Mouse (Mus musculus) left cerebral cortex, postnatal 25 days (tissue): Measurements from ENCODE around the gene Arid5b. TPM values are rescaled to one million over a fixed set of nuclear protein-coding genes. Genes with fewer than 3 reads are reported as not detected.
"Not testable (repeated sequence)": the region's sequence is repeated elsewhere in the genome, so short reads cannot be mapped to it uniquely, and the experiment has no call there.

Source experiments
- DNase-seq, 2 experiments: peaks; one replicate each; pipeline ENCODE4 v3.0.0; 2022; ENCODE audit warnings: low spot score in 2 of 2, mixed read lengths in 1 of 2
- intact Hi-C: fragments of 180-260 bp; cut with DNase I; formaldehyde crosslinking; loops from one replicate; pipeline ENCODE4 v1.15.1; 2025
- total RNA-seq, 2 experiments: library from RNA; stranded (reverse); gene quantifications; 2 replicates each; pipeline ENCODE4 v1.2.3; 2021

Gene Arid5b
- total RNA-seq, 2 experiments from 2014 or later = 27.8 to 29.7 TPM

DNA sequence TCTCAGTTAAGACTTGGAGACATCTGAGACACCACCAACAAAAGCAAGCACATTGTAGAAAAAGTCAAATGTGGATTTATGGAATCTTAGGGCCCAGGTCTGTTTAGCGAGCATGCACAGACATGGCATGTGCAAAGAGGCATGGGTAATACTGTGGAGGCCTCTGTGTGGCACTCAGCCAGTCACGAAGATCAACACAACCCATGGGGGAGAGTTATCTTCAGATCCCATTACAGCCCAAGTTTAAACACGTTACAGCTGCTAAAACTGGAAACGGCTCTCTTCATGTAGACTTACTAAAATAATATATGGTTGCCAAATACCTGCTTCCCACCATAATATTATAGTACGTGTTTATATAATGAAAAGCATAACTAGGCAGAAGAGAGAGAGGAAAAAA, 174.6 kb downstream of the Arid5b start:
- peak in 1 of 2 experiments; percentile 69 for DNase-seq
- intact Hi-C loops = loop anchor here (5.0 kb wide), 1 partner anchor 33 kb away; no protein-coding TSS in a partner anchor

DNA sequence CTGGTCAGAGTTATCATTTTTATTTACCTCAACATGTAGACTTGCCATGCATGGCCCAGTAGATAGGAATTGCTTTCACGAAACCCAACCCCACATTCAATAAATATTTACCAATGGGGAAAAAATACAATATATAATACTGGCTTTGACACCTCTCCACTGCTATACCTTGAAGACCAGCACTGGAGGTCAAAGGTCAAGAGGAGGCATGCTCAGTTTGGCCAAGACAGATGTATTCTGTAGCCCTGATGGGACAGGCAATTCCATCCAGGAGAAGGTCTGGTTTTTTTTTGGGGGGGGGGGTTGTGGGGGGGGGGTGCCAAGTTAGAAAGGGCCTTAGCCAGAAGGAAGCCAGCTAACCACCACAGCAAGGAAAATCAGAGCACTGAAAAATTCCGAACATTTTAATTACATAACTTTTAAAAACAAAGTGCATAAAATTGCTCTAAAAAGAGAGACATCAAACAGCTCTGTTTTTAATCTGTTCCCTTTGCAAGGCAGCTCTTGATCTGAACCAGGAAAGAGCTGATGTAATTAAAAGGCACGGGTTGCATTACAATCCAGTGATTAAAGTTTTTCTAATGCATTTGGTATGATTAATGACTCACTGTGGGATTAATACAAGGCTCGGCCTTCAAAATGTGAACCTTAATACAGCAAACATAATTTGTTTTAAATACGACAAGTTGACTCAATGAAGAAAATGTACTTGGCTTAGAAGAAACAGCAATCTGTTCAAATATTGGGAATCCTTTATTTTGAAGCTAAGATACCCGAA, 175.3 kb downstream of the Arid5b start:
- intact Hi-C loops = loop anchor here (5.0 kb wide), 1 partner anchor 34 kb away; no protein-coding TSS in a partner anchor
- no peak for DNase-seq

DNA sequence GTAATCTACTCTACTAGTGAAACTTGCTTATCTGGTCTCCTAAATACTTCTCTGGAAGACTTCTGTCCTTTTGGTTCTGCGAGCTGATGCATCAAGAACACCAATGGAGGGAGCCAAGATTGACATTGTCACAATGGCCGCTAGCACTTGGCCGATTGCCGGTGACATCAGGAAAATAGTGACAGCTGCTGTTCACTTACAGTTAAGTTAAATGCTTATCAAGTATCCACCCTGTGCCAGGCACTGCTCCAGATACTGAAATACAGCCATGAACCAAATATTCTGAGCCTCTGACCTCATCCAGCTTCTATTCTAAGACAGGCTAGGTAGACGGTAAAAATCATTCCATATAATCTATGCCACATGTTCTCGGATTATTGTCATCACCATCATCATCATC, 176.0 kb downstream of the Arid5b start:
- intact Hi-C loops = loop anchor here (5.0 kb wide), 1 partner anchor 35 kb away; no protein-coding TSS in a partner anchor

DNA sequence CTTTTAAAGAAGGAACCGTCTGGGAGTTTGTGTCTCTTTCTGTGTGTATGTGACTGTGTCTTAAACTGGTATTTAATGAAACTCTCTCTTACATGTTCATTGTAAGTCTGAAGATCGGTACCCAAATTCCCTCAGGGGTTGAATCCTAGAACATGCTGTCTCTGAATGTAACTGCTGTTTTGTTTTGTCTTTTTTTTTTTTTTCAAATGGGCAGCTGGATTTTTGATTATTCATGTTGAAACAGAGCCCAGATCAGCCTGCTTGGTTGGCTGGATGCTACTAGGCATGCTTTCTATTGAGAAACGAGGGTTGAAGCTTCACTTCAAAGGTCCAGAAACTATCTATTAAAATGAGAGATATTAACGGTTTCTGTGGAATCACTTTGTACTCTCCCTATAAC, 177.3 kb downstream of the Arid5b start:
- intact Hi-C loops = loop anchor here (5.0 kb wide), 1 partner anchor 36 kb away; no protein-coding TSS in a partner anchor
- DNase-seq = no peak

More for the DNA sequence above, 176.0 kb downstream of the Arid5b start:
- no peak for DNase-seq

DNA sequence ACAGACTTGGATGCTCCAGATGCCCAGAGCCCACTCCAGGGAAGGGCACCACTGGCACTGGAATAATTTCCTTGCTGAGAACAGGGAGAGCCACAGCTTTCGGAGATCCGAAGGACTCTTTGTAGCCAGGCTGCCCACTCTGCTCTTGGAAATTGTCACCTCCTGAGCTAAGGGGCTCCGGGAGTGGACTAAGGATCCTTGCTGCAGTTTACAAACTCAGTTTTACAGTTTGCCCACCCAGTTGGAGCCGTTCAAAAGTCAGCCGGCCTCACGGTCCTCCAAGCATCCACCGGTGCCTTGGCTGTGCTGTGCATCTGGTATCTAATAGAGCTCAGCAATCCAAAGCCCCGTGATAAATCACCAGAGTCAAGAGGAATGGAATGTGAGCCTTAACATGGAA, 178.0 kb downstream of the Arid5b start:
- no peak for DNase-seq

DNA sequence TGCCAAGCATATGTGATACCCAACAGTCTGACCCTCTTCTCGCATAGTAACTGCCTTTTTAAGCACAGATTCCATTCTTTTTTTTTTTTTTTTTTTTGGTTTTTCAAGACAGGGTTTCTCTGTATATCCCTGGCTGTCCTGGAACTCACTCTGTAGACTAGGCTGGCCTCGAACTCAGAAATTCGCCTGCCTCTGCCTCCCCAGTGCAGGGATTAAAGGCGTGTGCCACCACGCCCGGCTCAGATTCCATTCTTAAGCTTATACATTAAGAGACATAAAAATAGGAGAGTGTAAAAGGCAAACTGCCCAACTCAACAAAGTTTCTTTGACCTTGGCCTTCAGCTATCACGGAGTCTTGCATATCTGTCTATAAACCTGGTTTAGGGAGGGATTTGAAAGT, 178.7 kb downstream of the Arid5b start:
- not testable (repeated sequence) for DNase-seq
- intact Hi-C loops = loop anchor here (5.0 kb wide), 1 partner anchor 38 kb away; no protein-coding TSS in a partner anchor

More for the DNA sequence above, 178.0 kb downstream of the Arid5b start:
- intact Hi-C loops = loop anchor here (5.0 kb wide), 1 partner anchor 37 kb away; no protein-coding TSS in a partner anchor

DNA sequence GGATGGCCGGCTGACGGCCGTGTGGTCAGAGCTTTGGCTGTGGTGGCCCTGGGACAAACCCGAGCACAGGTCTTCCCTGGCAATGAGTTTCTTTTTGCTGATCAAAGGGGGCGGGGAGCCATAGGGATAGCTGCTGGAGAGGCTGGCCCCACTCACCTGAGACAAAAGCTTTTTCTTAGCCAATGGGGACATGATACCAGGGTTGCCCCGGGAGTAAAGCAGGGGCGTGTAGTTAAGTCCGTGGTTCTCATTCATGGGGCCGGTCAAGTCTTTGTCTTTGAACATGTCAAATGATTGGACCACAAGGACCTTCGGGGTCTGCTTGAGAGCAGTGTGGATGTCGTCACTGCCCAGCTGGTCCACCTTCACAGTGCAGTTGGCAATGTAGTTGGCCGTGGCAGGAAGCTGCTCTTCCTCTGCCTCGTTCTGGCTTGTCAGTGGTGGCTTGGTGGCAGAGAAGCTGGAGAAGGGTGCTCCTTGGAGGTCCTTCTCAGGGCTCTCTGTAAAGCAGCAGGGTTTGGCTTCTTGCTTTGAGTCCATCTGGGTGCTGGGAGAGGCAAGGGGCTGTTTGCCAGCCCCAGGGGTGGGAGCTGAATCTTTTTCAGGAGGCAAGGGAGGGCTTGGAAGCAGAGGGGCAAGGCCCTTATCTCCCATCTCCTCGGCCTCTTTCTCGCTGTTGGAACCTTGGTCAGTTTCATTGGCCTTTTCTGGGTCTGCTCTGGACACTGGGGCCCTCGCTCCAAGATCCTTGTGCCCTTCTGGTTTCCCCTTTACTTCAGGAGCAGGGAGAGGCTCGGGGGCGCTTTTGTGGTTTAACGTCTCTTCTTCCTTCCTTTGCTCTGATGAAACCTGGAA, 180.5 kb downstream of the Arid5b start:
- DNase-seq = no peak
- intact Hi-C loops = no loop called here

DNA sequence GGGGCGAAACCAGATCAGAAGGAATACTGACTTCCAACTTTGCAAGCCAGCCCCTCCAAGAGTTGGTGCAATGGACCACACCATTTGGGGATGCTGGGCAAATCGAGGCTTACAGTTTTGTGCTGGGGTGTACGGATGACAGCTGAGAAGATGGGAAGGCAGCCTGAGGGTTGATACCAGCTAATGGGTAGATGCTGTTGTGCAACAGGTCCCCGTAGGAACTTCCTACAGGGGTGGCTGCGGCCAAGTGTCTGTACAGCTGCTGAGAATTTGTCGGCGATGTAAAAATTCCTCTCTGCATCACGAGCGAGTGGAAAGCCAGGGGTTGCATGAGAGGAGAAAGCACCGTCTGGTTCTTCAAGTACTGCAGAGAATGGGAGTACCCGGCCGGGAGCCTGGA, 182.1 kb downstream of the Arid5b start:
- intact Hi-C loops = no loop called here
- DNase-seq = no peak

DNA sequence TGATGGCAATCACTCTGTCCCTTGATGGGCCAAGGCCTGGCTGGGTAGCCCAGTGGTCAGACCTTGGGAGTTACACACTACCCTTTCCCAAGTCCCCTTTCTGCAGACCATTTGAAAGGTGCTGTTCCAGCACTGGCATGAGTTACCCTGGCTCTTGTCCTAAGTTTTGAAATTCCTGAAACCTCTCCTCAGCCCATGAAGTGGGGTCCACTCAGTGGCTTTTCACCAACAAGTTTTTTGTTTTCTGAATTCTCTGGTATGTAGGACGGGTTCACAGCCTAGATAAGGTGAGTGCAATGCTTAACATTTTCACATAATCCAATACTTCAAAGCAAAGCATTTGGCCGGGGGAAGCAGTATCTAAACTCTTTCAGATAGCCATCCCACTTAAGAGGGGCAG, 183.4 kb downstream of the Arid5b start:
- no peak for DNase-seq
- intact Hi-C loops = no loop called here

DNA sequence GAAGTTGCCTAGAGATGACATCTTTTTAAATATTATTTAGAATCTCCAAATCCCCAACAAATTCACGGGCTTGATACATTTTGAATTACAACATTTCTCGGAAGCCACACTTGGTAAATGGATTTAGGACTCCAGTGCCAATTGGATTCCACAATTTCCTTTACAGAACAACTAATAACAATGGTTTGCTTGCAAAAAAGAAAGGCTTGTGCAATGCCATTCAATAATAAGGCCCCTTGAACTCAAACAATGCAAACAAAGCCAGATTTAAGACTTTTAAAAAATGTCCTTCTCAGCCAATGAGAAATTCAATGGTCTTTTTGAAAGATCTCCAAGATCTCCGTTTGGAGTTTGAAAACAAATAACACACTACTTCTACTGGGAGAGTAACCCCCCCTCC, 185.0 kb downstream of the Arid5b start:
- DNase-seq = no peak
- intact Hi-C loops = no loop called here

DNA sequence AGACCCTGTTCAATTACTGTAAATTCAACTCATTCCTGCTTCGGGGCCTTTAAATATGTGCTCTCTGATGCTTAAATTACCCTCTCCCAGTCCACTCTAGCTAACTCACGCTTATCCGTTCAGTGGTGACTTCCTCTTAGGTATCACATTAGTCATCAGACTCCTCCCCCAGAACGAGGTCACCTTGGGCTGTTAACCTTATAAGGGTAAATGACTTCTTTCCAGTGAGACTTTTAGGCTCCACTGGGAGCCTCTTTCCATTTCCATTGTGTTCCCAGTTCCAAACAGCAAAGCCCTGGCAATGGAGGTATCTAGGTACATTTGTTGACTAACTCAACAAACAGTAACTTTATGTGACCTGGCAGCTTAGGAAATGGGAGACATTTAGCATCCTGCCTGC, 186.7 kb downstream of the Arid5b start:
- no peak for DNase-seq
- intact Hi-C loops = no loop called here

DNA sequence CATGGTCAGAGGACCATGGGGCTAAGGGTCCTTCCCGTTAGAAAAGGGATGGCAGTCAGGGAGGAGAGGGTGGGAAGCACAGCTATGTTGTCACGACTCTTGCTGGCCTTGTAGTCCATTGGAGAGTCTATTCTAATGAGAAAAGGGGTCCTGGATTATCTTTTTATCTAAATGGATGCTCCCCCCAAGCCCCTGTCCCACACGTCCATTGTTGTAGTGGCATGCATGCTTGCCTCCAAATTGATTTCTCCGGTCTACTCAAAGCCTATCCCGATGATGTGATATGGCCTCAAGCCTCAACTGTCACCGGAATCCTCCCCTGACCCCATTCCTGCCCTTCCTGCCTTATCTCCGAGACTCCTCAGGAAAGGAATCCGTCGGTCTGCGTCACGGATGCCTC, 187.5 kb downstream of the Arid5b start:
- DNase-seq = no peak
- intact Hi-C loops = no loop called here

DNA sequence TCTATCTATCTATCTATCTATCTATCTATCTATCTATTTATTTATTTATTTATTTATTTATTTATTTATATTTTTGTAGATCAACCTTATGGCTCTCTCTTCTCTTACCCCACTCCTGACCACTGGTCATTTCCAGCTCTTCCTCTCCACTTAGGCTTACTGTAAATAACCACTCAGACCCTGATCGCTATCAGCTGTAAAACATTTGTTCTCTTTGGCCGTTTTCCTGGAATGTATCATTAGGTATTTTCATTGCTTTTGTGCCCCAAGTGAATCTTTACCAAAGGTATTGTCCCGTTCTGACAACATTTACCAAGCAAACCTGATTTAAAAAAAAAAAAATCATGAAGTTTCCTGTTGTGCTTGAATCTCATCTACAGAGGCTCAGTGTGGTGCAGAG, 188.0 kb downstream of the Arid5b start:
- DNase-seq = no peak
- intact Hi-C loops = no loop called here

DNA sequence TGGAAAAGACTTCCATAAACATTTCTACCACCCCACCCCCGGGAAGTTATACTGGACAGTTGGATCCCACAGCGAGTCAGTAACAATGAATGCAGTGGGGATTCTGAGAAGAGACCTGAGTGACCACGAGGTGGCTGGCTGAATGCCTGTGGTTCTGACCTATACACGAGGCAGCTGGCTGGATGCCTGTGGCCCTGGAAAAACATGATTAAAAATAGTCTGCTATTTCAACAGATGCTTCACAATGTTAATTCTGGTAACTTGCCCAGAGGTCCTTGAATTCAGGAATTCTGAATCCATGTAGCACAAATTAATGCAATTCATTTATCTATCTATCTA, 188.4 kb downstream of the Arid5b start:
- intact Hi-C loops = no loop called here
- no peak for DNase-seq

DNA sequence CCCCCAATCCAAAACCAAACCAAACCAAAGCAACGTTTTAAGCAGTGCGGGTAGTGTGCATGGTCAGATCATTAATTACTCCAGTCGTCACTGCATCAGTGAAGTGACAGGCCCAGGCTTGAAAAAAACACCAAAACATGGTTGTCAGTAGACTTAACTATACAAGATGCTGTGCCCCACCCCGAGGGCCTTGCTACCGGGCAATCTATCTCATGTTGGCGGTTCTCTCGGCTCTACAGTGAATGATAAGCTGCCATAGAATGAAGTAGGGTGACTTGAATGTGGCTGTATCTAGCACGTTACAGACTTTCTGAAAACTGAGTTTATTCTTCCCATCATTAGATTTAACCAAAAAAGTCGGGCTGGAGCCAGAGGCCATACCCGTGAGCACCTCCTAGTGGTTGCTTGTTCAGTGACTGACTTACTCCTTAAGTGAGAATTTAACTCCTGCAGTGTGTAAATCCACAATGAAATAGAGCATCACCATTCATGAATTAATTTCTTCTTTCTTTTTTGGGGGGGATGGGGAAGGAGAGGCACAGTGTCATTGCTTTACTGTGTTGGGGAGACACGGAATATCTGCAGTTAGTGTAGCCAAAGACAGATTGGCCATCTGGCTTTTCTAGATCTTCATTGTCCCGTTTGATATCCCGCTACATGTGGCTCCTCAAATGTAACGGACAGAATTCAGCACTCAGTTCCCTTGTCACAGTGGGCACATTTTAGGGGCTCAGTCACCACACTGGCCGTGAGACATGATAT, 188.9 kb downstream of the Arid5b start:
- intact Hi-C loops = no loop called here
- no peak for DNase-seq

DNA sequence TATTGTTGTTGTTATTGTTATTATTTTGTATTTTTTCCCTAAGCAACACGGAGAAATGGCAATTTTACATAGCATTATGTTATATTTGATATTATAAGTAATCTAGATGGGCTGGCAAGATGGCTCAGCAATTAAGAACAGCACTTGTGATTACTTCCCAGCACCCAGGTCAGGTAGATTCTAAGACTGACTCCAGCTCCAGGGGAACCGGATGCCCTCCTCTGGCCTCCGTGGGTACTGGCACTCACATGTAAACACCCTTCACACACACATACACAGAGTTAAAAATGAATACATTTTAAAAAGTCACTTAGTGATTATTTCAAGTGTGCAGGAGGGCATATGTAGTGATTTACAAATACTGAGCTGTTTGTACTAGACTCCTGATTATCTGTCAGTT, 190.8 kb downstream of the Arid5b start:
- DNase-seq = no peak
- intact Hi-C loops = no loop called here

DNA sequence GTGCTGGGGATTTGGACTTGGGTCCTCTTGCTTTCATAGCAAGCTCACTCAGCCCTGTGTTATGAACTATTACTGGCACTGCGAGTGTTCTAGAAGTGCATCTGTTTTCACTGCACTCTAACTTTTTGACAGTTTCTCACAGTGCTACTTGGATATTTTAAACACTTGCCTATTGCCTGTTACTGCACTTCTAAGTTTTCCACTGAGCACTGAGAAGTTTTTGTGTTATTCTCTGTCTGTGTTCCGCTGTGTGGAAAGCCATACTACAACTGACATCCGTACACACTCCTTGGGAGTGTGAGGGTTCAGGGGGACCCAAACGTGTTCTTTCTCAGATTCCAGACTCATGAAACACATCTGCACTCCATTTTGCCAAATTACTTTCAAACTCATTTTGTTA, 191.6 kb downstream of the Arid5b start:
- intact Hi-C loops = no loop called here
- DNase-seq = no peak

DNA sequence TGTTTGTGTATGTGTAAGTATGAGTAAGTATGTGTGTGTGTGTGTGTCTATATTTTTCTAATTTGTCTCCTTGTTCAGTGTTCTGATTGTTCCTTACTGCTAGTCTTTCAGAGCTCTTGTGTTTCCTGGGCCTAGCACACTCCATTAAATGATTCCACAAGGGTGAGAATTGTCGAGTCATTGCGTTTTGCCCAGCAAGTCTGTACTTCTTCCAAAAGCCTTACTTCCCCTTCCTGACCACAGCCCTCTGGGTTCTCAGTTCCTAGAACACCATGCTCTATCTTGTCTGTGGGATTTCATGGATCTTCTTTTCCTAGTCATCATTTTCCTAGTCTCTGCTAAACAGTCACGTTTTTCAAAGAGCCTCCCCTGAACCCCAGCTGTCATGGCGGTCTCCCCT, 193.0 kb downstream of the Arid5b start:
- DNase-seq = no peak
- intact Hi-C loops = no loop called here

DNA sequence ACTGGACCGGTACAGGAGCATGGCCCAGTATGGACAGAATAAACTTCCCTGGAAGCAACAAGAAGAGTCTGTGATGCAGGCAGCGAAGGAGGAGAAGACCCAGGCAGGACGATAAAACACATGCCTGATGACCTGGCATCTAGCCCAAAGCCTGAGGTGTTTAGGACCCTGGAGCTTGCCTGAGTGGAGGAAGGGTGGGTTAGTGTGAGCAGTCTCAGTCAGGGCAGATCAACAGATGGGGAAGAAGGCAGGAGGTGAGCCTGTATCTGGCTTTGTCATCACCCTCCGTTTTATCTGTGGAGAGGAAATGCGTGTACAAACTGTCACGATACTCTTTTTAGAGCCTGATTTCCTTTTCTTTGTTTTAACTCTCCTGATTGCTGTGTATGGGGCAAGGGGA, 196.8 kb downstream of the Arid5b start:
- intact Hi-C loops = no loop called here

More for the DNA sequence above, 196.8 kb downstream of the Arid5b start:
- no peak for DNase-seq
